Mouse (Mus musculus) brown adipose tissue, adult 24 weeks (tissue): ENCODE results near the gene Gm20388. TPM values are rescaled to one million over a fixed set of nuclear protein-coding genes. Genes with fewer than 3 reads are reported as not detected.

Source experiments
- H3K27ac ChIP-seq: fragments of 200-500 bp; replicated peaks from 2 replicates; pipeline ENCODE4 v1.5.1; 2012; ENCODE audit warnings: low read depth, mild to moderate bottlenecking, low read length
- H3K4me1 ChIP-seq: fragments of 200-500 bp; 2 replicates; pipeline ENCODE4 v1.6.1; 2012; ENCODE audit warnings: low read length, mixed read lengths; ENCODE audit not compliant: control insufficient read depth, insufficient read depth, insufficient read length
- H3K4me3 ChIP-seq: fragments of 200-500 bp; 2 replicates; pipeline ENCODE4 v1.5.1; 2012; ENCODE audit warnings: low read depth, mild to moderate bottlenecking, low read length, moderate library complexity; ENCODE audit not compliant: insufficient read depth
- polyA plus RNA-seq: library from polyadenylated mRNA; stranded (reverse); fragments of >200 nt; gene quantifications from 2 replicates; pipeline ENCODE4 v1.2.4, GENCODE M21; 2012; ENCODE audit not compliant: missing spikeins, insufficient read depth, insufficient read length

Gene Gm20388
- polyA plus RNA-seq, 1 experiment: 44.7 TPM

- Histone ChIP-seq H3K4me1 (peaks cover 38% of the 10 kb centered on the region), H3K27ac (no peak overlapping the region), H3K4me3 (no peak overlapping the region)
Measured at GRCm38 (mm10) chr8:120512326-120512725, 601.7 kb downstream of the Gm20388 start.

- Histone ChIP-seq H3K4me1 (peaks cover 40% of the 10 kb centered on the region), H3K27ac (no peak overlapping the region), H3K4me3 (no peak overlapping the region)
Measured at GRCm38 (mm10) chr8:120513145-120513544, 602.5 kb downstream of the Gm20388 start.

DNA sequence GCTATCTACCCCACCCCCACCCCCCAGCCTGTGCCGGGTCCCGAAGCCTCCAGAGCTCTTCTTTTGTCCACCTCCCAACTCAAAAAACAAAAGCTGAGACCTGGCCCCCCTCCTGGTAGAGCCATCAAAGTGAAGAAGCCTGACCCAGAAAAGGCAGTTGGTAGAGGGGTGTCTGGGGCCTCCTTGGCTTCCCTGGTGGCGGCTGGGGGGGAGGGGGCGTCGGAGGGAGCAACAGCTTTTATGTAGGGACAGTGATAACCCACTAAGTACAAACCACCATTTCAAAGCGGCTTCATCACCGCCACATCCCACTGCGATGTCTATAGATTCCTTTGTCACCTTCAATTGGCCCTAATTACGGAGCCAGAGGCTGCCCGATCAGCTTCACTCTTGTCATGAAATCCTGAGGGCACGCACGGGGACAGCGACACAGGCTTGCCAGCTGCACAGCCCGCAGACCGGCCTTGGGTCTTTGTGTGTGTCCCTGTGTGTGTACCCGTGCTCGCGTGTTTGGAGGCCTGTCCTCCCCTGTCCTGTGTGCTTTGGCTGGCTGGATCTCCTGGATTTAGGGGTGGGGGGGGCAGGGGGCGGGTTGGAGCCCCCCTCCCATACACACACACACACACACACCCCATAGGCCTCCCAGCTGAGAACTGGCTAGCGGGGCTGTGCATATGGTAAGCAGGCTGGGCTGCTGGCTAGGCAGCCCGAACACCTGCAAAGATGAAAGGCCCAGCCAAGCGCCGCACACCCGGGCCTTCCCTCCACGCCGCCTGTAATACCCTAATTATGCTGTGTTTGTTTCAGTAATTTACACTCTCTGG, 603.2 kb downstream of the Gm20388 start:
- H3K4me3 ChIP-seq: no peak overlapping the region
- H3K4me1 ChIP-seq: peaks cover 35% of the 10 kb centered on the region
- H3K27ac ChIP-seq: no peak overlapping the region

GRCm38 (mm10) chr8:120515214-120515613, 604.6 kb downstream of the Gm20388 start:
- Histone ChIP-seq H3K27ac (no peak overlapping the region), H3K4me1 (peaks cover 27% of the 10 kb centered on the region), H3K4me3 (no peak overlapping the region)

DNA sequence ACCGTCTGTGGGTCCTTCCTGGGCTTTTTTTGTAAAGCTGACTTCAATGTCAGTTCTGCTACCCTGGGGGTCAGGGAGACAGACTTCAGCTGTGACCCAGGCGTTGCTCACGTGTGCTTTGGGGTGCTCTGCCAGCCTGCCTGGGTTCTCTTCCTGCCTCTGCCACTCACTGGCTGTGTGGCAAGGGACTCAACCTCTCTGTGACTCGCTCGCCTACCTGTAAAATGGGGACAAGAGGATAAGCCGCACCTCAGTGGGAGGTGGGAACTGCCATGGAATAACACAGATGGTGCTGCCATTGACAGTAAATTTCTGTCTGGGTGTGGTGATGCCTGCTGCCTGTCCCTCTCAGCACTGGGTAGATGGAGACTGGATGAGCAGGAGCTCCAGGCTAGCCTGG, 605.0 kb downstream of the Gm20388 start:
- no peak overlapping the region for H3K27ac ChIP-seq
- peaks cover 27% of the 10 kb centered on the region for H3K4me1 ChIP-seq
- H3K4me3 ChIP-seq: no peak overlapping the region

- Histone ChIP-seq H3K4me3 (no peak overlapping the region), H3K27ac (no peak overlapping the region), H3K4me1 (peaks cover 21% of the 10 kb centered on the region)
Measured at GRCm38 (mm10) chr8:120516182-120516755, 605.6 kb downstream of the Gm20388 start.

GRCm38 (mm10) chr8:120517666-120518410, 607.2 kb downstream of the Gm20388 start:
- no peak overlapping the region for H3K4me3 ChIP-seq
- peaks cover 12% of the 10 kb centered on the region for H3K4me1 ChIP-seq
- no peak overlapping the region for H3K27ac ChIP-seq

GRCm38 (mm10) chr8:120518736-120519534, 608.3 kb downstream of the Gm20388 start:
- Histone ChIP-seq H3K27ac (no peak overlapping the region), H3K4me3 (no peak overlapping the region), H3K4me1 (peaks cover 12% of the 10 kb centered on the region)

DNA sequence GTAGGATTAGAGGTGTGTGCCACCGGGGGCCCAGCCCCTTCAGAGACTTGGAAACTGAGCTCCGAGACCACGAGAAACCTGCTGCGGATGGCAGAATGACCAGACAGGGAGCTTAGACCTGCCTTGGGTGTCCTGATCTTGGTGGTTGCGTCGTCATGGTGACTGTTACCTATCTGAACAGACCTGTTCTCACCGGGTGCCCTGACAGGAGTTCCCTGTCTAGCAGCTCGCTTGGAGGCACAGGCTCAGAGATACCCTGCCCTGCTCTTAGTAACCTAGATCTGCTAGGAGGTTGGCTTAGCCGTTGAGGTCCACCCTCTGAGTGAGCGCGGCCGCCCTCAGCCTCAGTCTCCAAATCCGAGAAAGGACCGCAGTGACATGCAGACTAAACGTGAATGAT, 609.6 kb downstream of the Gm20388 start:
- Histone ChIP-seq H3K4me3 (no peak overlapping the region), H3K4me1 (peaks cover 12% of the 10 kb centered on the region), H3K27ac (no peak overlapping the region)

DNA sequence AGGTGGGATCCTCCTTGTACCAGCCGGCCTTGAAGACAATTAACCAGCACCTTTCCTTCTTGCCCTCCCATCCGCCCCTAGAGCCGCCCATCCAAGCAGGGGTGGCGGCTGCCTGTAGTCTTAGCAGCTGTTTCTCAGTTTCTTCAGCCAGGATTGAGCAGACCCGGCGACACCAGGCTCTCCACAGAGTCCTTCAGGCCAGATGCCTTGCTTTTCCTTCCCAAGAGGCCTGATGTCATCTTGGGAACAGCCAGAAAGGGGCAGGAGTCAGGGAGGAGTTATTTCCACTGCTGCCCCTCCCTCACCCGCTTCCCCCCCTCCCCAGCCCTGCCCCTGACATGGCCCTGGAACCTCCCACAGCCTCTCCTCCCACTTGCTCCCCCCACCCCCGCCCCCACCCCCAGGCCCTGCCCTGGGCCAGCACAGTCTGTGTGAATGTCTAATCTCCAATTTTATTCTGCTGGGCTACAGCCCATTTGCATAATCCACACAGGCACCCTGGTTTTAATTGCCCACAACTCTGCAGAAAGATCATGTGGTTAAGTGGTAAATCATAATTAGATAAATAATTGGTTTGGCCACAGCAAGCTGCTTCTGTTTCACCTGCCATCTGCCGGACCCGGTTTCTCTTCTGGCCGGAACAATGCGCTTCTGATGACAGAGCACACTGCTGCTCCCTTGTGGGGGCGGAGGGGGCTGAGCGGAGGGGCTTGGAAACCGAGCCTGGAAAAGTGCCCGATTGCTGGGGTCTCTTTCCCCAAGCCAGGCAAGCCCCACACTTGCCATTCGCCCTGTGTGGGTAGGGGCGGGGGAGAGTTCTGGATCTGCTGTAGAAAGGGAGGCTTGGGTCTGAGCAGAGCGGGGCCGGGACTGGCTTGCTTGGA, 610.3 kb downstream of the Gm20388 start:
- peaks cover 17% of the 10 kb centered on the region for H3K4me1 ChIP-seq
- H3K4me3 ChIP-seq: no peak overlapping the region
- no peak overlapping the region for H3K27ac ChIP-seq

GRCm38 (mm10) chr8:120521591-120521965, 610.9 kb downstream of the Gm20388 start:
- H3K4me1 ChIP-seq: peaks cover 20% of the 10 kb centered on the region
- no peak overlapping the region for H3K27ac ChIP-seq
- no peak overlapping the region for H3K4me3 ChIP-seq

DNA sequence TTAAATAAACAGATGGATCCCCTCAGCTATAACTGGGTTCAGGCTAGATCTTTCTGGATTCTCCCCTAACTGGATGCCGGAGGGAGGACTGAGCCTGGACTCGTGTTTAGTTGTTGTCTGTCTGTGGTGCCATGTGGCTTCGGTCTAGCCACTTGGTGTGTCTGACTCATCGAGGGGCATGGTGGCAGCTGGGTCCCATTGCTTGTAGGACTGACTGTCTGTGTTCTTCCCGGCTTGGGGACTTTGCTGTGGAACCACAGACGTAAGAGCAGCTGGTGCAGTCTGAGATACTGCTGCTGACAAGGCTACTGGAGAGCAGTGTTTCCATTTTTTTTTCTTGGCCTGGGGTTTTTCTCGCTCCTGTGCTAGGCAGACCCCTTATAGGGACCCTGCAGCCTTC, 613.0 kb downstream of the Gm20388 start:
- no peak overlapping the region for H3K27ac ChIP-seq
- H3K4me1 ChIP-seq: peaks cover 13% of the 10 kb centered on the region
- no peak overlapping the region for H3K4me3 ChIP-seq

- no peak overlapping the region for H3K27ac ChIP-seq
Measured at GRCm38 (mm10) chr8:120525135-120525534, 614.5 kb downstream of the Gm20388 start.

GRCm38 (mm10) chr8:120525832-120526231, 615.2 kb downstream of the Gm20388 start:
- Histone ChIP-seq H3K4me1 (peaks cover 11% of the 10 kb centered on the region), H3K4me3 (no peak overlapping the region), H3K27ac (no peak overlapping the region)

More at GRCm38 (mm10) chr8:120525135-120525534, 614.5 kb downstream of the Gm20388 start:
- H3K4me3 ChIP-seq: no peak overlapping the region
- H3K4me1 ChIP-seq: peaks cover 13% of the 10 kb centered on the region
